Mouse (Mus musculus) natural killer cell, adult 2 months (primary cell): ENCODE data around the gene Dlg5.

Experiments used
- DNase-seq, 2 experiments: peaks; one replicate each; pipeline ENCODE4 v3.0.0; 2022; ENCODE audit warnings: low spot score in 2 of 2

The Dlg5 gene

DNA sequence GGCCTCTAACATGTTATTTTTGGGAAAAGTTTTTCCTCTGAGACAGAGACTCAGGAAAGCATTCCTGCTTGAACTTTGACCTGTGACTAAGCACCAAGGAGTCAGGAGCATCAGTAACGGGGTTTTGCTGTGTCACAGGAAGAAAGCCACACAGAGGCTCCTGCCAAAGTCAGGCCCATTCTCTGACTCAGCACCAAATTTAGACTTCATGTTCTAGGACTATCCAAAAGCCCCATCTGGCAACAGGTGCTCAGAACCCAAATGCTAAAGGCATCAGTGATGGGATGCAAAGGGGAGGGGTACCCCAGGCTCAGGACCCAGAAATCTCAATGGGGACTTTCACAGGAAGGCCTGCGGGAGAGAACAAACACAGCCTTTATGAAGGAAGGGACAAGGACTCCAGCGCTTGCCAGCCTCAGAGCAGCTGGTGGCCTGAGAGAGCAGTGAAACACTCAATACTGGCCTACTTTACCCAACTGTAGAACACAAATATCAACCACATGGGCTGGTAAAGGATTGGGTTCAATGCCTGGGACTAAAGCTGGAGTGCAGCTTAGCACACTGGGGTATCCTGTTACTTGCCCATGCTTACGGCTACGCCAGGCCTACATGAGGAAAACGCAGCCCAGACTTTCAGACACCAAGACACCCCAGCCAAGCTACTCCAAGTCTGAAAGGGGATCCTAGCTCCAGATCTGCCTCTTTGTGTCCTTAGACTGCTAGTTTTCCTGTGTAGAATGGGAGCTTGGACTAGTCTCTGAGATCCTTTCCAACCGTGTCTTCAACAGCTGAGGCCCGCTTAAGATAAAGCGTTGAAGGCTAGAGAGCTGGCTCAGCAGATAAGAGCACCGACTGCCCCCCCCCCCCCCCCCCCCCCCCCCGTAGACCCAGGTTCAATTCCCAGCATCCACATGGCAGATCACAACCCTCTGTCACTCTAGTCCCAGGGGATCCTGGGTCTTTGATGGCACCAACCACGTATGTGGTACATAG is 12.8 kb downstream of the Dlg5 start:
- no peak for DNase-seq

DNA sequence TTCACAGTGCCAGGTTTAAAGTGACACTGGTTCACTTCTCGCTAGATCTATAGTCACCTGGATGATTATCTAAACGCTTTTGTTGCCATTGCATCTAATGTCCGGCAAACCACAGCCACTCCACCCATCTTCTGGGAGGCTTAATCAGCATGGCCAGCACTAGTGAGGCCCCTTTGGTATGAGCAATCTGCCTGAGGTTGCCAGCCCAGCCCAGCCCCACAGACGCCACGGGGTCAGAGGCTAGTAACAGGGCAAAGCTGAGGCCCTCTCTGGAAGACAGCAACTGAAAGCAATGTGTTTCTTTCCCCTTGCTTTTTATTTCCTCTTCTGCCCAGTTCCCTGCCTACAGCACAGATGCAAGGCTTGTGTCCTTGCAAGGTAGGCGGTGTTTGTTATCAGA is 17.2 kb downstream of the Dlg5 start:
- DNase-seq: no peak

DNA sequence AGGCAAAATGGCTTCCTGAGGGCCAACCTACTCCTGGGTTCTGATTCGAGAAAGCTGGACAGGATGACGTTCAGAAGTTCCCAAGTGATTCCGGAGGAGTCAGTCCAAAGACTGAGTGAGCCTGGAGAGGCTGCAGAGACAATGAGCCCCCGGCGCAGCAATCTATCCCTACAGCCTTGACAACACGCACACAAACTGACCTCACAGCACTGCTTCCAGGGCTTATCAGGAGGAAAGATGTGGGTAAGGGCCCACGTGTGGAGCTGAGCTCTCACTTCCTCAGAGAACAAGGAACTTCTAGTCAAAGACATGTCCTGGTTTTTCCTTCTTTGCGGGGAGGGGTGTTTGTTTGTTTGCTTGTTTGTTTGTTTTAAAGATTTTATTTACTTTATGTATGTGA is 18.7 kb downstream of the Dlg5 start:
- DNase-seq: no peak

DNA sequence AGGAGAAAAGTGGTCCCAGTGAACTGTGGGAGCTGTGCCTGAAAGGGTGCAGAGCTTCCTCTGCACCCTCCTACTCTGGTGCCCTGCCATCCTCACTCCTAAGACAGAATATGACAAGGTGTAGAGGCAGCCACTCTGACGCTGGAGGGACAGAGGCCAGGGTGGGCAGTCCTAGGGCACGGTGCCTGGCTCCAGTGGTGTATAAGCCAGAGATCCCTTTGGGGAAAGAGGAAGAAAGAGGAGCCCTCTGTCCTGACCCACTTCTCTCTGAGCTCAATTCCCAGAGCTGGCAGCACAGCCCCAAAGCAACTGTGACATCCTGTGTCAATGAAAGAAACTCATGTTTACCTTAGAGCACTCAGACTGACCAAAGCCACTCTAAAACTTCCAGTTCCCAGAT is 19.4 kb downstream of the Dlg5 start:
- no peak for DNase-seq

DNA sequence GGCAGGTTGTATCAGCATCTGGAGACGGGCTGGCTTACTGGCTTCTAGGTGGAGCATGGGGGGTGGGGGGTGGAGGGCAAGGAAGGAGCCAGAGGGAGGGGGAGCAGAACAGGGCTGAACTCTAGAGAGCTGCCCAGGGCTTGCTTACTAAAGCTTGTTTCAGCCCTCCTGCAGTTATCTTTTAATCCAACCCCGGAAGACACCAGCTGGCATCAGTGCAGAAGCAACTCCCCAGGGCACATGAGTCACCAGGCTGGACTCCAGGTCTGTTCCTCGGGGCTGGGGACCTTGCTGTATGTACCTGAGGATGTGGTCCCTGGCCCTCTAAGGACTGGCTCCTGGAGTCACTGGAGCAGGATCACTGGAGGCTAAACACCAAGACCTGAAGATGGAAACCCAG is 23.0 kb downstream of the Dlg5 start:
- DNase-seq: no peak

DNA sequence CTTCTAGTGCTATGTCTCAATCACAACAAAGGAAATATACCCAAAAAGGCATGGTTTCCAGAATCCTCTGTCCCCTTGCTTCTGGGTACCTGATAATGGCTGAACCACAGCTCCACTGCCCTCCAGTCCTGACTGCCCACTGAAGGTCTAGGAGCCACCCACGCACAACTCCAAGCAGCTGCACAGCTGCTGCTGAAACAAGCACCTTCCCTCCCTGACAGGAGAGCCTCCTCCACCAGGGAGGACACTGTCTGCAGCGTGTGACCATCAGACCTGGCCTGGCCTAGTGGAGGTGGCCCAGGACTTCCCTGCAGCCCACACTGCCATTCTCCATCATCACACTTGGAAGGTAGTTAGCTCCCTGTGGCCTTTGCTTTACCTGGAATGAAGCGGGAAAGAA is 23.4 kb downstream of the Dlg5 start:
- no peak for DNase-seq

DNA sequence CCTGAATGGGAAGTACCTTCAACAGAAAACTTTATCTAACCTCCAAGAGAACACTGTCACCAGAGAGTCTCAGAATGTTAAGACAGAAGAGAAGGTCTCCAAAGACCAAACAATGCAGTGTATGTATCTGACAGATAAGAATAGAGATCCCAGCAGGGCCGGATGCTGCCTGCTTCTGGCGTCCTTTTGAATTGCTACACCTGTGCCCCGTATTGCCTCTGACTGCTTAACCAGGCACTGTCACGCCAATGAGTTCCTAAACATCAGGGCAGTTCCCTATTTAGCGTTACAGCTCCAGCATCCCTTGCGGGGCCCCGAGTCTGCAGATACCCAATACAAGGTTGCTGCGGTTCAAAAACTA is 28.4 kb downstream of the Dlg5 start:
- no peak for DNase-seq

DNA sequence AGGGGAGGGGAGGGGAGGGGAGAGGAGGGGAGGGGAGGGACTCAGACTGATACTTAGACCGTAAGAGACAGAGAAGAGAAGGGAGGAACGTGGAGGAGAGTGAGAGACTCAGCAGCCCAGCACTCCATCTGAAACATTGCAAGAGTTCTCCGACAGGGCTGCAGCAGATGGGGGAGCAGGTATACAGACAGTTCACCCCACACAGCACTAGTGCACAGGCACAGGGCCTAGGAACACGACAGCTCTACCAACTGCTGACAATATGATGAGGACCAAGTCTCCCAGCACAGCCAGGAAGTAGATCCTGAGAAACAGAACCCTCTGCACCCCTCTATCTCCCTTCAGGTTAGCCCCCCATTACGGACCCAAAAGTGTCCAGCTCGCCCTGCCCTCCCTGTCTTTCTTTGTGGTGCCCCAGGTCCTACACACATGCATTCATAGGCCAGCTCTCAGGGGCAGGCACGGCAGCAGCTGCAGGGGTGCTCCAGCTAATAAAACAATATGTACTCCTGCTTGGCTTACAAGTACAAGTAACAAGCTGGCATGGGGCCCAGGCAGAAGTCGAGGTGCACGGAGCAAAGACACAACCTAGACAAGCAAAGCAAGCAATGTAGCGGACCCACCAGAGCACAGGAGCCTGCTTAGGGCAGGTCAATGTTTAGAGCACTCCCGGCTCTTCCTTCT is 28.9 kb downstream of the Dlg5 start:
- DNase-seq: no peak

DNA sequence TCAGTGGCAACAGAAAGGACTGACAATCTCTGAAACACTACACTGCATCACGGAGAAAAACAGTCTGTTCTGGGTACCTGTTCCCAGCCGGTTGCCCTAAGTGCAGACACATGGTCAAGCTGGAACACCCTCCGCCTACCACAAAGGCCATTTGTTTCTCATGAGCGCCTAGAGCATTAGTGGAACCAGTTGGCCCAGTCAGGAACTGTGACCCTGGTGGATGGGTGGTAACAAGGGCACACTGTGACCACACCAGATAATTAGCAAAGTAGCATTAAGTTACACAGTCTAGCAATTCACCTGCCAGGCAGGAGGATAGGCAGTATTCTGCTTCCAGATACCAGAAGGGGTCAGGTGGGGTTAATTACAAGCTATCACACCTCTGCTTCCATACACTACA is 29.7 kb downstream of the Dlg5 start:
- DNase-seq: no peak

DNA sequence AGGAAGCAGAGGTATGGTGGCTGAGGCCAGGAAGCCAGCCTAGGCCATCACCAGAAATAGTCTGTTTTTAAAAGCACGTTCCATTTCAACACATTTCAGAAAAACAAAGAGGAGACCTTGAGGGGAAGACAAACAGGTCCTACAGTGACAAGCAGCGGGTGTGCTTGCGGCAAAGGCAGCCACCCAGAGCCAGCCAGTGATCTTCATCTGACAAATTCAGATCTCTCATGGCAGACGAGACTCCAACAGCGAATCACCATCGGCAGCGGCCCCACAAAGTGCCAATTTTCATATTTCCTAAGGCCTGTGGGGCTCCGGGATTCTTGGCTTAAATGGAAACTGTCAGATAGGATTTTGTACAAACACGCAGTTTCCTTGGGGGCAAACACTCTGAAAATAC is 31.3 kb downstream of the Dlg5 start:
- no peak for DNase-seq

DNA sequence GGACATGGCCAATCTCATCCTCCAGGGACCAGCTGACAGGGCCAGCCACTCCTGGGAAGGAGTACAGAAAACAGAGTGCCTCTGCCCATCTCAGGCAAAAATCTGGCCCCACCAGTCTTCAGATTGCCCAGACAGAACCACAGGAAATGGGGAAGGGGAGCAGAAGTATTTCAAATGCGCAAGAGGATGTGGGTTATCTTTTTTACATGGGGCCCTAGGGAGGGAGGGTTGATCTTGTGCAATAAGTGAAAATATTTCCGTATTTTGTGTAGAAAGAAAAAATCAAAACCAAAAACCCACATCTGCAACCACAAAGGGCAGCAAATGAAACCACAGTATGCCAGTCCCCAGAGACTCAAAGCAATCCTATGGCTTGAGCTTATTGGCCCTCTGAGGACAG is 32.4 kb downstream of the Dlg5 start:
- no peak for DNase-seq

DNA sequence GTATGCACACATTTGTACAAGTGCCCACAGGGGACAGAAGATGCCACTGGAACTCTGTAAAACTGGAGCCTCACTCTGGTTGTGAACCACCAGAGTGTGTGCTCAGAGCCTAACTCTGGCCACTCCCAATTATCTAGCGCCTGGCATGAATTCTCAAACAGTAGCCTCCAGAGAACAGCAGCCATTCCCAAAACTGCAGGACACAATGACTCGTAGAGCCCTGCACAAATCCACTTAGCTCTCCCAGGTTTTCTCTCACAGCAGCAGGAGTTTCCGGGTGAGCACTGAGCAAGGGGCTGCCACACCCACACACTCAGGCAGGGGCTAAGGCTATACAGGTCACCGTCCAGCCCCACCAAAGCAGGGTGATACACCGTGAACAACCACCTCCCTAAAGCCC is 32.9 kb downstream of the Dlg5 start:
- DNase-seq: no peak

DNA sequence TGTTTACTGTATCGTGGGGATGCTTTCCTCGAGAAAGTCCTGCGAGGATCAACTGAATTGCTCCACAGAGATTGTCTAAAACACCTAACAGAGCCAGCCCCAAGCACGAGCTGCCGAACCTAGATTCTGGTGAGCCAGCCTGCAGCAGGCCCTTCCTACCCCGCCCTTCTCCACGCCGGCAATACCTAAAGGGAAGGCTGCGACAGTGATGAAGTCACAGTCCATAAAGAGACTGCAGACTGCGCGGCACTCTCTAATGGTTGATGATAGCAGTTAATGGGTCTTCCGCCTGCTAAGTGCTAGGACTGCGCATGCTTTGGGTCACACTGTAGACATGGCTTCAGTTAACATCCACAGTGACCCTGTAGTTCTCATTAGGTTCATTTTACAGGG is 38.4 kb downstream of the Dlg5 start:
- DNase-seq: no peak

DNA sequence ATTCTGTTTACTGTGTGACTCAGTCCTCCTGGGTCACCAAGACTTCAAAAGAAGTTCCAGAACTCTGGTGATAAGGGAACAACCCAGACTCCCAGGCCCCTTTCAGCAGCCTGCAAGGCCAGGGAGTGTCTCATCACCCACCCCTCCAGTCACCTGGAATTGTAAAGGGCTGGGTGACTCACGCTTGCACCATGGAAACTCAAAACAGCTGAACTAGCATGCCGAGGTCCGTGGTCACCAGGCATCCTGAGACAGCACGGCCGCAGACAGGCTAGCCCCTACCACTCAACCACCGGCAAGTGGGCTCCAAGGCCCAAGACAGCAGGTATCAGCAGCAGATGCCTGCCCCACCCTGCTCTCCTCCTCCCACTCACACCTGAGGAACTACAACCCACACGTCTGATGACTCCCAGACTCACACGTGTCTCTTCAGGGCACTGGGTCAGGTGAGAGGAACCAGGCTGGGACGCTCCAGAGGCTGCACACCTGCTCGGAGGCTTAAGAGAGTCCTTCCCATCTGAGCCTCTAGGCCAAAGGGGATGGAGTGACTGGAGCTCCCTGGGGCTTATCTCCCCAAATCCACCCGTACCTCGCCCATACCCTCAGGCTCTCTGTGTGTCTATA is 38.9 kb downstream of the Dlg5 start:
- DNase-seq: no peak

DNA sequence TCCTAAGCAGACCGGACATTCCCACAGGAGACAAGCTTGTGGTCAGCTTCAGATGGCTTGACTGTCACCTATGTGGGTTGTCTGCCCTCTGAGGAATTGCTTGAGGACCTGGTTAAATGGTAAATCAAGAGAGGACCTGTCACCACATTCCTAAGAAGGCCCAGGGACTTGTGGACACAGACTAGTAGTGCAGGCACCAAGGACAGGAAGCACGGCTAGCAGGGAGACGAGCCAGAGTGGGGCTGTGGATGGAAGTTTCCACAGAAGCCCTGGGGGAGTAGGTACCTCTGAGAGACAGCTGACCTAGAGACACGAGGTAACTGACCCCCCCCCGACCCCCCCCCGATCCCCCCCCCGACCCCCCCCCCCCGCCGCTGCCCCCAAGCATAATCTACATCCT is 39.4 kb downstream of the Dlg5 start:
- DNase-seq: no peak

DNA sequence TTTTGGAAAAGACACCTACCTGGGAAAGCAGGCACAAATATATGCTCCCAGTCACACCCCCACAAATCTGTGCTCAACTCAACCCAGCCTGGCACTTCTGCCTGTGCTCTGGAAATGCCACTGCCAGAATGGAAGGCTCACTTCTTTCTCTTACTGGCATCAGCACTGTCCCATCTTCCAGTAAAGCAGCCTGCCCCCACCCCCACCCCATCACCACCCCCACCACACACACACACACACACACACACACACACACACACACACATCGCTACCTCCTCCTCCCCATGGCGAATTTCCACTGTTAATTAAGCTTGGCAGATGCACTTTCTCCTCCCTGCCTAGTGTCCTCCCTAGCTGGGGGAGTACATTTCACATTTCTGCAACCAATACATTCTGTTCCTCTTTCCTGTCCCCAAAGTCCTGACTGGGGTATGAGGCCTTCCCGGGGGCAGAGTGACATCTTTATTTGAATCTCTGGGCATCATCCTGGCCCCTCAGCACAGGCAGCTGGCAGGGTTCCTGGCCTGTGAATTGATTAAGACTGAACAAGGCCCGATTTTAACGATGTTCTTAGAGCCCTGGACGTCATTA is 40.3 kb downstream of the Dlg5 start:
- DNase-seq: no peak

DNA sequence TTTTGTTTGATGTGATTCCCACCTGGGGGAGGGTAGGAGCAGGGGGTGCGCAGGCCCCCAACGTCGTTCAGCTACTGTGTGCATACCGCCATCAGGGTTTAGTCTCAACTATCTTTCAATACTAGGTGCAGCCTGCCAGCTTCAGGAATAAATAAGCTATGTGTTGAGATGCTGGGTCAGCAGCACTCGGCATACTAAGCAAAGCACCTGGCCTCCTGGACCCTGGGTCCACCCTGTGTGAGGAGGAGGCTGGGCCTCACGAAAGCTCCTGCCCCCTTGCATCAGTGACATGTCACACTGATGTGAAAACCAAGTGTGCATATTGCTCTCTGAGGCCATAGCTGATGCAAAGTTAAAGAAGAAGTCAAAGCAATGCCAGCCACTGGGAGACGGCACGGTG is 42.5 kb downstream of the Dlg5 start:
- no peak for DNase-seq

DNA sequence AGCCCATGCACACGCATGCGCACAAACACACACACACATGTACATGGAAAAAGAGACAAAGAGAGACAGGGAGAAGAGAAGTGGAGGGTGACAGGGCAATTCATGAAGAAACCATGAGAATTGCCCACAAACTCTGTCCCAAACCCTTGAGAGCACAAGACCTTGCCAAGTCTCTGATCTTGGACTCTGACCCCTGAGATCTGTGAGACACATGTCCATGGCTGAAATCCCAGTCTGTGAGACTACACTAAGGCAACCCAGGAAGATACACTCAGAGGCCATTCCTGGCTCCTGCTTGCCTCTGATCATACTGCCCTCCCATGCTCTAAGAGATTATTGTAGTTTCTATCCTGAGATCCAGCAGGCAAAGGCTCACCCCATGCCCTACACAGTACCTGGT is 44.9 kb downstream of the Dlg5 start:
- DNase-seq: no peak

DNA sequence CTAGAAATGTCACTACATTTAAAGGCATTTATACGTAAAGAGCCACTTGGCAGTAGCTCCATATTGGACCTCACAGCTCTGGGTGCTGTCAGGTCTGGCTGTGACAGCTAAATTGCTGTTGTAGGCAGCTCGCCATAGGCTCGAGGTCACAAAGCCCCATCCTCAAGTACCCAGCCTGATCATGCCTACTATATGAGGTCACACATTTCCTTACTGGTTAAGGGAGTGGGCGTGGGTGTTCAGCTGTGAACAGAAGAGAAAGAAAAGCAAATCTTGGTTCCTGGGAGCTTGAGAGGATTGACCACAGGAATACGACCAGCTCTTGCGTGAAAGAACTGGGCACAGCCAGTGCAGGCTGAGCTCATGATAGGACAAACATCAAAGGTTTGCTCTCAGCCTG is 46.0 kb downstream of the Dlg5 start:
- no peak for DNase-seq

DNA sequence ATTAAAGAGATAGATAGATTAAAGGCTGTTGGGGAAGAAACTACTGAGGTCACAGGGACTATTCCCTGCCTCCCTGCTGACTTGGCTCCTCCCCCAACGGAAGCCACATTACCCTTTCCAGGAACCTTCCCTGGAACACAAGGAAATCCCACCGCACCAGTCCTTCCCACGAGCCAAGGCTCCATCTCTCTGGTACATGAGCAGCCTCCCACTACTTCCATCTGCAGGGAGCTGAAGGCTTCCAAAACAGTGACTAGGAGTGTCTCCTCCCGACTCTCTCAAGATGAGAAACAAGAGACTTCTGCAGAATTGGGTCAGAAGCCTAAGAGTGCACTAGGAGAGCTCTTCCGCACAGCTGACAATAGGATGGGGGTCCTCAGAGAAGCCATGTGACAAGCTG is 47.9 kb downstream of the Dlg5 start:
- no peak for DNase-seq

DNA sequence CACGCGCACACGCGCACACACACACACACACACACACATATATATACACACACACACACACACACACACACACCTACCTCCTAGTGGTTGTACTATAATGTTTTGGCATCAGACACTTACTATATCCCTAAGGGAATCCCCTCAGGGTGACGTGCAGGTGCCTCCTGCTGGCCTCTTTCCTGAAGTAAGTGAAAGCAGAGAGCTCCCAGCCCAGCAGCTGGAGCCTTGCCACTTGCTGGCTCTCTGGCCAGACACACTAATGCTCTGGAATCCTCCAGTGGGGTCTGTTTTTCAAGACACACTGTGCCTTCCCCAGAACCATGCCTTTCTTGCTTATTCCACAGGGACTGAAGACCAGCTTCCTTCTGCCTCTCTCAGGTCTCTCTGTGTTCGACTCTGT is 48.8 kb downstream of the Dlg5 start:
- no peak for DNase-seq

DNA sequence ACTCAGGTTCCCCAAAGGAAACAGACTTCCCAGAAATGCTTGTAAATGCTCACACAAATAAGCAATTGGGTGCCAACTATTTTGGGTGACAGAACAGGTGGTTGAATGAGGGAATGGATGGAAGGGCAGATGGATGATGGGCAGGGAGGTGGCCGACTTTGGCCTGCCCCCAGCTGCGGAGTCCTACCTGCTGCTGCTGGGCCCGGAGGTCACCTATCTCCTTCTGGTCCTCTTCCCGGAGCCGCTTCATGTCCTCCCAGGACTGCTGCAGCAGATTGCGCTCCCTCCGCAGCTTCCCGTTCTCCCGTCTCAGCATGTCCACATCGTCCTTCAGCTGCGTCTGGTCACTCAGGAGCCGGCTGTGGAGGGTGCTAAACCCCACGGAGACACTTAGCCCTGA is 55.6 kb downstream of the Dlg5 start:
- no peak for DNase-seq

DNA sequence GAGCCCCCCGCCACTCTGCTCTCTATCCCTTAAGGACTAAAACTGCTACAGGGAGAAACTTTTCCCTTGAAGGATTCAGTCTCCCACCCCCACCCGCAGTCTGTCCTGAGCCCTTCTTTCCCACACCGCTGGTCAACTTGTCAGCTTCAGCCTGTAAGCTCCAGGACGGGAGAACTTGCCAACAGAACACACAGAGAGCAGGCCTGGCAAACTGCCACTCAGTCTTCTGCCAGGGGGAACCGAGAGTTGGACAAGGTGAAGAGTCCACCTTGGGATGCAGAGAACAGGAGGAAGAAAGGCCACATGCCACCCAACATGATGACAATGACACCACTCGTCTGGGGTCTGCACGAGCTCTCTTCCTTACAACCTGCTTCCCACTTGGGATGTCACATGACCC is 56.1 kb downstream of the Dlg5 start:
- no peak for DNase-seq
